Mouse (Mus musculus) cerebellum, adult 2 months (tissue): ENCODE results near the gene Gm39566. TPM values are rescaled to one million over a fixed set of nuclear protein-coding genes. Genes with fewer than 3 reads are reported as not detected.
A peak's percentile ranks its signal among the peaks of the same experiment; 100 is the strongest.

Experiments used
- DNase-seq, 2 experiments: peaks; one replicate each; pipeline ENCODE4 v3.0.0; 2021
- H3K27ac ChIP-seq: fragments of 200-500 bp; 2 replicates; pipeline ENCODE4 v1.5.1; 2012; ENCODE audit warnings: low read length, control low read depth, inconsistent platforms; ENCODE audit not compliant: insufficient read depth
- H3K27me3 ChIP-seq: fragments of 200-500 bp; 2 replicates; pipeline ENCODE4 v1.6.1; 2012; ENCODE audit warnings: inconsistent platforms, mild to moderate bottlenecking, low read length, moderate library complexity; ENCODE audit not compliant: control insufficient read depth, insufficient read depth
- H3K4me1 ChIP-seq: fragments of 200-500 bp; 2 replicates; pipeline ENCODE4 v1.6.1; 2011; ENCODE audit warnings: low read length; ENCODE audit not compliant: control insufficient read depth, insufficient read depth
- H3K4me3 ChIP-seq: fragments of 200-500 bp; replicated peaks from 2 replicates; pipeline ENCODE3; 2011; ENCODE audit warnings: mild to moderate bottlenecking, low read depth, low read length, control low read depth; ENCODE audit not compliant: insufficient read depth
- CTCF ChIP-seq: fragments of 200-500 bp; IDR thresholded peaks from 2 replicates; pipeline ENCODE4 v1.5.1; 2011; ENCODE audit warnings: low read depth, mild to moderate bottlenecking, control low read depth, low read length, moderate library complexity, borderline replicate concordance; ENCODE audit not compliant: insufficient read depth
- POLR2A ChIP-seq: fragments of 200-500 bp; IDR thresholded peaks from 2 replicates; pipeline ENCODE4 v1.6.1; 2011; ENCODE audit warnings: low read length, control low read depth, borderline replicate concordance; ENCODE audit not compliant: insufficient read depth
- WGBS: fragments of 180-500 bp; shearing (Covaris S2); methylation state at CpG from one replicate; pipeline ENCODE4 v1.1.7; 2018; 5-methylcytosine and 5-hydroxymethylcytosine counted together
- polyA plus RNA-seq: library from polyadenylated mRNA; depleted of rRNA; stranded (reverse); fragments of >200 nt; gene quantifications from 2 replicates; pipeline ENCODE4 v1.2.3, GENCODE M21; 2012

Gene Gm39566
- polyA plus RNA-seq, 1 experiment: not detected

GRCm38 (mm10) chr11:69823456-69823855 is 8.4 kb upstream of the Gm39566 start:
- TF ChIP-seq CTCF (no peak), POLR2A (no peak; the same call in 1 of the 2 replicates)
- H3K27me3 ChIP-seq: no peaks in the 10 kb centered on the region
- 0 out of 2 replicates have a peak overlapping the region, but pooled peaks have one; percentile 32 for H3K27ac ChIP-seq
- no peak overlapping the region for H3K4me3 ChIP-seq
- WGBS: 5% methylated on average over 2 of the region's 2 CpGs
- peaks cover 15% of the 10 kb centered on the region for H3K4me1 ChIP-seq
- DNase-seq: peak in 1 of 2 experiments; percentile 48

DNA sequence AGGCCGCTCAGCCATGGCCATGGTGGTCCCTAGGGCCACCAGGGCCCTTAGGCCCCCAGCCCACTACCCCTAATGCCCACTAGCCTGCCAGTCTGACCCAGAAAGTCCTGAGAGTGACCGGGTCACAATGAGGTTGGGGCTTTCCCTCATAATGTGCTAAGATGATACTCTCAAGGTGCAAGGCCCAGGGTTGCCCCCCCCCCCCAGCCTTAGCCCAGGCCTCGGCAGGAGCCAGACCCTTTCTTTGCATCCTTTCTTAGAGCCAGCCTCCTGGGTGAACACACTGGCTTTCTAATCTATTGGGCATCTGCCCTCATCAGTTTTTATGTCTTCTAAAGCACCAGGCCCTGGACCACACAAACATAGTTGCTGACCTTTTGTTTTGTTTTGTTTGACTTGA is 7.0 kb upstream of the Gm39566 start, which contains the start of gene Spem1:
Gene Spem1, minus strand, starts transcription at position 101 of the 400 bp plus-strand sequence.
- H3K27me3 ChIP-seq: no peaks in the 10 kb centered on the region
- WGBS: 85% methylated on average over 3 of the region's 3 CpGs
- TF ChIP-seq CTCF: no peak
- TF ChIP-seq POLR2A: no peak
- no peak for DNase-seq
- no peak within 1 kb of the TSS for H3K27ac ChIP-seq
- H3K4me3 ChIP-seq: no peak within 1 kb of the TSS
- H3K4me1 ChIP-seq: peaks cover 15% of the 10 kb centered on the region

- H3K27ac ChIP-seq: no peak overlapping the region
- TF ChIP-seq CTCF: no peak
- no peak for TF ChIP-seq POLR2A
- no peak overlapping the region for H3K4me3 ChIP-seq
- no peaks in the 10 kb centered on the region for H3K27me3 ChIP-seq
- DNase-seq: no peak
- 90% methylated on average over 8 of the region's 8 CpGs for WGBS
- H3K4me1 ChIP-seq: peaks cover 8% of the 10 kb centered on the region
Measured at GRCm38 (mm10) chr11:69818871-69819270, 3.8 kb upstream of the Gm39566 start.

GRCm38 (mm10) chr11:69818365-69818764 is 3.3 kb upstream of the Gm39566 start, which contains the start of gene Spem2:
Gene Spem2 (minus strand): TSS chr11:69818465.
- TF ChIP-seq CTCF: no peak
- TF ChIP-seq POLR2A: no peak
- no peak for DNase-seq
- no peaks in the 10 kb centered on the region for H3K27me3 ChIP-seq
- WGBS: 71% methylated on average over 2 of the region's 2 CpGs
- H3K4me3 ChIP-seq: no peak within 1 kb of the TSS
- H3K27ac ChIP-seq: no peak within 1 kb of the TSS
- peaks cover 3% of the 10 kb centered on the region; the same call in 1 of the 2 replicates for H3K4me1 ChIP-seq

GRCm38 (mm10) chr11:69816520-69816919 is 1.4 kb upstream of the Gm39566 start:
- H3K27me3 ChIP-seq: no peaks in the 10 kb centered on the region
- no peak for DNase-seq
- no peak overlapping the region for H3K4me3 ChIP-seq
- WGBS: 89% methylated on average over 12 of the region's 12 CpGs
- H3K27ac ChIP-seq: no peak overlapping the region
- TF ChIP-seq CTCF (no peak), POLR2A (no peak)
- no peaks in the 10 kb centered on the region for H3K4me1 ChIP-seq

DNA sequence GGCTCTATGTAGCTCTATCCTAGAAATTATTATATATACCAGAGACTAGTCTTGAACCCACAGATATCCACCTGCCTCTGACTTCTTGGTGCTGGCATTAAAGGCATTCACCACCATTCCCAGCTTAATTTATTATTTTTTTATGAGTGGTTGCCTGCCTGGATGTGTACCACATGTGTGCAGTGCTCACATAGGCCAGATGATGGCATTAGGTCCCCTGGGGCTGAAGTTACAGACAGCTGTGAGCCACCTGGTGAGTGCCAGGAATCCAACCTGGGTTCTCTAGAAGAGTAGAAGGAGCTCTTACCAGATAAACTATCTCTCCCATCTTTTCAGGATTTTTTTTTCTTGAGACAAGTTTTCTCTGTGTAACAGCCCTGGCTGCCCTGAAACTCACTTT is 4.8 kb downstream of the Gm39566 start:
- Histone ChIP-seq H3K4me3 (no peak overlapping the region), H3K27me3 (no peaks in the 10 kb centered on the region), H3K27ac (no peak overlapping the region), H3K4me1 (no peaks in the 10 kb centered on the region)
- DNase-seq: no peak
- TF ChIP-seq CTCF (no peak), POLR2A (no peak)

DNA sequence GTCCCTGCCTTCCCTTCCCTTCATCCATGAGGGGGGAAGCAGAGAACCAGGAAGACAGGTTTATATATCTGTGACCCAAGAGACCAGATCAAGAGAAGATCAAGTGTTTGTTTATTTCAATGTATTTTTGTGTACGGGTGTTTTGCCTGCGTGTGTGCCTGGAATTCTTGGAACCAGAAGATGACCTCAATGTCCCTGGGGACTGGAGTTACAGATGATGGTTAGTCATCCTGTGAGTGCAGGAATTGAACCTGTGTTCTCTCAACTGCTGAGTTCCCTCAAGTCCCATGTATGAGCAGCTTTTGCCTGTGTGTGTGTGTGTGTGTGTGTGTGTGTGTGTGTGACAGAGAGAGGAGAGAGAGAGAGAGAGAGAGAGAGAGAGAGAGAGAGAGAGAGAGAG is 7.5 kb downstream of the Gm39566 start:
- no peaks in the 10 kb centered on the region for H3K4me1 ChIP-seq
- no peak for DNase-seq
- no peak overlapping the region for H3K4me3 ChIP-seq
- H3K27me3 ChIP-seq: peaks cover 1% of the 10 kb centered on the region; the same call in 1 of the 2 replicates
- WGBS: 70% methylated on average over 2 of the region's 2 CpGs
- no peak overlapping the region for H3K27ac ChIP-seq
- TF ChIP-seq CTCF (no peak), POLR2A (no peak)

DNA sequence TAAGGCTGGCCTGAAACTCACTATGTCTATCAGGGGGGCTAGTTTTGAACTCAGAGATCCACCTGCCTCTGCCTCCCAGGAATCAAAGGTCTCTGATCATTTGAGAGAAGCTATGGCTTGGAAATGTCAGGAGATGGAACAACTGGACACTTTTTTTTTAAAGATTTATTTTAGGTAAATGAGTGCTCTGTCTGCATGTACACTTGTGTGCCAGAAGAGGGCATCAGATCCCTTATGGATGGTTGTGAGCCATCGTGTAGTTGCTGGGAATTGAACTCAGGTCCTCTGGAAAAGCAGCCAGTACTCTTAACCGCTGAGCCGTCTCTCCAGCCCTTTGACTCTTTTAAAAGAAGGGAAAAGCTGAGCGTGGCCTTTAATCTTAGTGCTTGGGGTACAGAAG is 8.7 kb downstream of the Gm39566 start:
- H3K27me3 ChIP-seq: peaks cover 1% of the 10 kb centered on the region; the same call in 1 of the 2 replicates
- no peak for TF ChIP-seq CTCF
- no peak for TF ChIP-seq POLR2A
- 85% methylated on average over 4 of the region's 4 CpGs for WGBS
- H3K4me1 ChIP-seq: no peaks in the 10 kb centered on the region; the same call in 1 of the 2 replicates
- DNase-seq: no peak
- no peak overlapping the region for H3K27ac ChIP-seq
- no peak overlapping the region for H3K4me3 ChIP-seq
